Mouse (Mus musculus) liver, postnatal 0 days (tissue): ENCODE data around the gene Fam227b. TPM values are rescaled to one million over a fixed set of nuclear protein-coding genes. Genes with fewer than 3 reads are reported as not detected.

Experiments
- ATAC-seq: fragments of 200-750 bp; cut with Nextera tagmentation; 2 replicates; pipeline ENCODE4 v1.8.0; 2017; ENCODE audit warnings: mild to moderate bottlenecking, moderate library complexity
- DNase-seq: peaks from one replicate; pipeline ENCODE4 v3.0.0-alpha.2; 2016
- H3K27ac ChIP-seq: fragments of 300-500 bp; sonication (generic); 2 replicates; pipeline ENCODE4 v1.5.1; 2014; ENCODE audit warnings: antibody characterized with exemption, moderate library complexity, mild to moderate bottlenecking, low read depth
- H3K27me3 ChIP-seq: fragments of 300-500 bp; sonication (generic); 2 replicates; pipeline ENCODE4 v1.6.1; 2014; ENCODE audit warnings: low read length, control low read depth, mixed read lengths; ENCODE audit not compliant: insufficient read depth
- H3K36me3 ChIP-seq: fragments of 300-500 bp; sonication (generic); replicated peaks from 2 replicates; pipeline ENCODE4 v1.6.1; 2014; ENCODE audit warnings: mild to moderate bottlenecking, control low read depth, low read length, moderate library complexity, mixed read lengths; ENCODE audit not compliant: insufficient read depth
- H3K4me1 ChIP-seq: fragments of 300-500 bp; sonication (generic); 2 replicates; pipeline ENCODE4 v1.6.1; 2014; ENCODE audit warnings: antibody characterized with exemption, mild to moderate bottlenecking, control low read depth; ENCODE audit not compliant: insufficient read depth
- H3K4me2 ChIP-seq: fragments of 300-500 bp; sonication (generic); 2 replicates; pipeline ENCODE4 v1.6.1; 2014; ENCODE audit warnings: low read depth, mild to moderate bottlenecking, low read length, moderate library complexity, mixed read lengths
- H3K4me3 ChIP-seq: fragments of 300-500 bp; sonication (generic); 2 replicates; pipeline ENCODE4 v1.5.1; 2014; ENCODE audit warnings: low read depth, low read length
- H3K9ac ChIP-seq: fragments of 300-500 bp; sonication (generic); replicated peaks from 2 replicates; pipeline ENCODE4 v1.6.1; 2014; ENCODE audit warnings: mild to moderate bottlenecking, moderate library complexity
- H3K9me3 ChIP-seq: fragments of 300-500 bp; sonication (generic); 2 replicates; pipeline ENCODE4 v1.6.1; 2016; ENCODE audit warnings: mild to moderate bottlenecking, control low read depth, low read length, mixed read lengths
- CTCF ChIP-seq: sonication (generic); IDR thresholded peaks from 2 replicates; pipeline ENCODE4 v1.5.1; 2016; ENCODE audit warnings: antibody characterized with exemption, low read depth
- EP300 ChIP-seq: IDR thresholded peaks from 2 replicates; pipeline ENCODE4 v1.6.1; 2016; ENCODE audit warnings: antibody characterized with exemption, low read depth, mild to moderate bottlenecking
- WGBS: fragments of 180-500 bp; shearing (Covaris S2); extraction: QIAGEN DNeasy Blood & Tissue Kit; methylation state at CpG from one replicate; pipeline ENCODE4 v1.1.7; 2014; ENCODE audit not compliant: insufficient replicate concordance; 5-methylcytosine and 5-hydroxymethylcytosine counted together
- polyA plus RNA-seq: library from polyadenylated mRNA; unstranded; fragments of >200 nt; fragmentation: Nextera tagmentation; extraction: Ambion mirVana; gene quantifications from 2 replicates; pipeline ENCODE4 v1.2.1, GENCODE M21; 2015

Fam227b gene
- polyA plus RNA-seq, 1 experiment from 2014 or later: not detected

GRCm38 (mm10) chr2:126086187-126086586, 65.6 kb downstream of the Fam227b start:
- H3K4me1 ChIP-seq: no peaks in the 10 kb centered on the region
- no peak for DNase-seq
- H3K27me3 ChIP-seq: no peaks in the 10 kb centered on the region
- H3K9ac ChIP-seq: no peak overlapping the region
- no peaks in the 10 kb centered on the region for H3K9me3 ChIP-seq
- 65% methylated on average over 8 of the region's 8 CpGs for WGBS
- no peaks in the 10 kb centered on the region for H3K36me3 ChIP-seq
- H3K27ac ChIP-seq: no peak overlapping the region
- TF ChIP-seq EP300: no peak
- no peak for TF ChIP-seq CTCF
- no peak for ATAC-seq
- no peak overlapping the region for H3K4me3 ChIP-seq
- no peak overlapping the region for H3K4me2 ChIP-seq

DNA sequence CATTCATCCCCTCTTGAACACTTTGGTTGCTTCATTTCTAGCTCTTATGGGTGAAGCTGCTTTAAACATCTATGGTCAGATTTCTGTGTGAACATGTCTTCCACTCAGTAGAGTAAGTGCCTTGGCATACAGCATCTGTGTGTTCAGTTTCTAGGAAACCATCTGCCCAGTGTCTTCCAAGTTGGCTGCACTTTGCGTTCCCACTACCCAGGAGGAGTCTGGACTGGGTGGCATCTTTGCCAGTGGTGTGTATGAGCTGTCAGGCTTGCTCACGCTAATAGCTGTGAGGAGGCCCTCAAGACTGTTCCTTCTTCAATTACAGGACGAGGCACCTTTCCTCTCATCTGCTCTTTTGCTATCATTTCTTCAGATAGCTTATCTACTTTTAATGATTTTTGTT, 67.5 kb downstream of the Fam227b start:
- ATAC-seq (no peak), DNase-seq (no peak)
- Histone ChIP-seq H3K4me3 (no peak overlapping the region), H3K36me3 (no peaks in the 10 kb centered on the region), H3K27ac (no peak overlapping the region), H3K27me3 (no peaks in the 10 kb centered on the region), H3K9ac (no peak overlapping the region), H3K4me1 (no peaks in the 10 kb centered on the region), H3K9me3 (no peaks in the 10 kb centered on the region), H3K4me2 (no peak overlapping the region)
- no peak for TF ChIP-seq EP300
- no peak for TF ChIP-seq CTCF
- WGBS: 74% methylated on average over 3 of the region's 3 CpGs

DNA sequence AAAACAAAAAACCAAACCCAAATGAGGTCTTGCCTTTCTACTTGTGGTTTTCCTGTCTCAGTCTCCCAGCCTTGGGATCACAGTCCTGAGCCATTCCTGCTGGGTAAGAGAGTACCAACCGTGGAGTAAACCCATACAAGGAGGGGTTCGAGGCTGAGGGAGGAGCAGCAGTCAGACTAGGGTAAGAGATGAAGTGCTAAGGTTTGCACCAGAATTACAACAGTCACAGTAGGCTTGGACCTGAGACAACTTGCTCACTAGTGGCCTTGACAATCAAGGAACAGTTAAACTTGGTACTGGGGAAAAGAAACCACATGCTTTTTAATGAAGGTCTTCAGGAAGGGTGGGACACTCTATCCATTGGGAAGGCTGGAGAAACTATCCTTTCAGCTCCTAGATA, 72.7 kb downstream of the Fam227b start:
- no peak for DNase-seq
- H3K4me3 ChIP-seq: no peak overlapping the region
- no peaks in the 10 kb centered on the region for H3K4me1 ChIP-seq
- ATAC-seq: no peak
- H3K4me2 ChIP-seq: no peak overlapping the region
- H3K27me3 ChIP-seq: no peaks in the 10 kb centered on the region
- WGBS: 52% methylated on average over 2 of the region's 2 CpGs
- H3K27ac ChIP-seq: no peak overlapping the region
- TF ChIP-seq CTCF (no peak), EP300 (no peak)
- H3K9me3 ChIP-seq: no peaks in the 10 kb centered on the region
- no peak overlapping the region for H3K9ac ChIP-seq
- no peaks in the 10 kb centered on the region for H3K36me3 ChIP-seq

GRCm38 (mm10) chr2:126076506-126076905, 75.3 kb downstream of the Fam227b start:
- no peak overlapping the region for H3K4me3 ChIP-seq
- H3K9me3 ChIP-seq: no peaks in the 10 kb centered on the region
- ATAC-seq (no peak), DNase-seq (no peak)
- no peak overlapping the region for H3K9ac ChIP-seq
- H3K4me1 ChIP-seq: no peaks in the 10 kb centered on the region
- H3K27me3 ChIP-seq: no peaks in the 10 kb centered on the region
- 79% methylated on average over 6 of the region's 6 CpGs for WGBS
- no peak for TF ChIP-seq CTCF
- H3K36me3 ChIP-seq: no peaks in the 10 kb centered on the region
- H3K4me2 ChIP-seq: no peak overlapping the region
- no peak overlapping the region for H3K27ac ChIP-seq

- Histone ChIP-seq H3K9me3 (no peaks in the 10 kb centered on the region), H3K4me3 (no peak overlapping the region), H3K4me1 (no peaks in the 10 kb centered on the region), H3K27me3 (no peaks in the 10 kb centered on the region), H3K4me2 (no peak overlapping the region), H3K9ac (no peak overlapping the region), H3K36me3 (no peaks in the 10 kb centered on the region), H3K27ac (no peak overlapping the region)
- ATAC-seq (no peak), DNase-seq (no peak)
- no peak for TF ChIP-seq EP300
- no peak for TF ChIP-seq CTCF
- 68% methylated on average over 4 of the region's 4 CpGs for WGBS
Observed at GRCm38 (mm10) chr2:126073744-126074143, 78.1 kb downstream of the Fam227b start.

DNA sequence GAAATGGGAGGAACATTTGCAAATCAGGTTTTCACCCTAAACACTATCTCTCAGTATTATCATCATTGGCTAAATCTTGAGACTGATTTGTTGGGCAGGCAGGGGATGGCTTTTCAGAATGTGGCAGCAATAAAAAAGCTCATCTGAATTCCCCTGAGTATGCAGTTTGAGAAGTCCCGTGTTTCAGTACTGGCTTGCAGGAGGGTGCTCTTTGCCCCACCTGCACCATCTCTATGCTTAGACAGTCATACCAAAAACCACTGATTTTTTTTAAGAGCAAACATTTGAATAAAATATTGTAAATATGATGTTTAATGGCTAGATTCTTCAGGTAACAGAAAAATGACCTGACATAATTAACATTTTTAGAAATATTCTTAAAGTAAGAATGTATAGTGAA, 82.1 kb downstream of the Fam227b start:
- 66% methylated on average over 1 of the region's 1 CpGs for WGBS
- no peak for DNase-seq
- TF ChIP-seq CTCF (no peak), EP300 (no peak)
- Histone ChIP-seq H3K27me3 (no peaks in the 10 kb centered on the region), H3K4me2 (no peak overlapping the region), H3K4me3 (no peak overlapping the region), H3K27ac (no peak overlapping the region), H3K36me3 (no peaks in the 10 kb centered on the region), H3K9ac (no peak overlapping the region), H3K9me3 (no peaks in the 10 kb centered on the region), H3K4me1 (no peaks in the 10 kb centered on the region)
- ATAC-seq: no peak

DNA sequence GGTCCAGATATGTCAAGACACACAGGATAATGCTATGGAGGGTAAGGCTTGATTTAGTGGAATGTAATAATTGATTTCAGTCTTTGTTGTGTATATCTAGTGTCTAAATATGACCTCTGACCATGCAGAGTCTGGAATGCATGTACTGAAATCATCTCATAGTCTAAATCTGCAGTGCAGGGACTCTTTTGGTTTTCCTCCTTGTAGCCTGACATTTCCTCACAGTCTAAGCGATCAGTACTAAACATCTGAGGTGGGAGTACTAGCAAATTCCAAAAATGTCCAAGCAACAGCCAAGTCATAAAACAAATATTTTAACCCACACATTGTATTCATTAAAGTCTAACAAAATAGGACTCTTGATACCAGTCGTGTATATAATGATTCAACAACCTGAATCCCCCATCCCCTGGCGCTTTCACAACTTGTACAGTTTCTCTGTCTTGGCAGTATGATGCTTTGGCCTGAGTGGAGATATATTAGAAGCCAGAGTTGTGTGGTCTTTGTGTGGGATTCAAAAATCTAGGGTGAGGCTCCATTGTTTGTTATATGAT, 86.4 kb downstream of the Fam227b start:
- TF ChIP-seq EP300 (no peak), CTCF (no peak)
- Histone ChIP-seq H3K4me2 (no peak overlapping the region), H3K4me3 (no peak overlapping the region), H3K27me3 (no peaks in the 10 kb centered on the region), H3K36me3 (no peaks in the 10 kb centered on the region), H3K9me3 (no peaks in the 10 kb centered on the region), H3K4me1 (no peaks in the 10 kb centered on the region), H3K9ac (no peak overlapping the region), H3K27ac (no peak overlapping the region)
- 72% methylated on average over 3 of the region's 3 CpGs for WGBS
- no peak for DNase-seq
- no peak for ATAC-seq
